Mouse (Mus musculus): ENCODE results near the gene Filip1l.

Filip1l gene

GRCm38 (mm10) chr16:57433671-57434070 is 80.8 kb downstream of the Filip1l start:
- no peak for DNase-seq (ENCODE audit: low spot score in 2 of 2)

GRCm38 (mm10) chr16:57434640-57435039 is 81.7 kb downstream of the Filip1l start:
- DNase-seq (ENCODE audit: low spot score in 2 of 2), result no peak

- no peak for DNase-seq (ENCODE audit: low spot score in 2 of 2)
These were observed 84.8 kb downstream of the Filip1l start for GRCm38 (mm10) chr16:57437523-57438287.

GRCm38 (mm10) chr16:57438288-57438685 is 85.4 kb downstream of the Filip1l start:
- no peak for DNase-seq (ENCODE audit: low spot score in 2 of 2)

GRCm38 (mm10) chr16:57439206-57439605 is 86.3 kb downstream of the Filip1l start:
- no peak for DNase-seq (ENCODE audit: low spot score in 2 of 2)

GRCm38 (mm10) chr16:57440706-57441437 is 88.0 kb downstream of the Filip1l start:
- DNase-seq (ENCODE audit: low spot score in 2 of 2), result no peak

GRCm38 (mm10) chr16:57445096-57446094 is 92.5 kb downstream of the Filip1l start:
- DNase-seq (ENCODE audit: low spot score in 2 of 2), result no peak

GRCm38 (mm10) chr16:57453009-57453408 is 100.1 kb downstream of the Filip1l start:
- DNase-seq (ENCODE audit: low spot score in 2 of 2), result no peak

GRCm38 (mm10) chr16:57454106-57454763 is 101.3 kb downstream of the Filip1l start:
- no peak for DNase-seq (ENCODE audit: low spot score in 2 of 2)

GRCm38 (mm10) chr16:57455573-57455972 is 102.7 kb downstream of the Filip1l start:
- DNase-seq (ENCODE audit: low spot score in 2 of 2), result no peak

GRCm38 (mm10) chr16:57456003-57456402 is 103.1 kb downstream of the Filip1l start:
- no peak for DNase-seq (ENCODE audit: low spot score in 2 of 2)

- no peak for DNase-seq (ENCODE audit: low spot score in 2 of 2)
These were observed 112.6 kb downstream of the Filip1l start for GRCm38 (mm10) chr16:57465386-57465913.

- DNase-seq (ENCODE audit: low spot score in 2 of 2), result no peak
These were observed 116.4 kb downstream of the Filip1l start for GRCm38 (mm10) chr16:57469301-57469700.

- DNase-seq (ENCODE audit: low spot score in 2 of 2), result no peak
These were observed 117.0 kb downstream of the Filip1l start for GRCm38 (mm10) chr16:57469869-57470268.

GRCm38 (mm10) chr16:57470286-57470830 is 117.5 kb downstream of the Filip1l start:
- no peak for DNase-seq (ENCODE audit: low spot score in 2 of 2)

GRCm38 (mm10) chr16:57471071-57471470 is 118.2 kb downstream of the Filip1l start:
- DNase-seq (ENCODE audit: low spot score in 2 of 2), result no peak

GRCm38 (mm10) chr16:57473415-57474085 is 120.7 kb downstream of the Filip1l start:
- DNase-seq (ENCODE audit: low spot score in 2 of 2), result no peak

- no peak for DNase-seq (ENCODE audit: low spot score in 2 of 2)
These were observed 125.6 kb downstream of the Filip1l start for GRCm38 (mm10) chr16:57478451-57478850.

GRCm38 (mm10) chr16:57479776-57480175 is 126.9 kb downstream of the Filip1l start:
- no peak for DNase-seq (ENCODE audit: low spot score in 2 of 2)

- DNase-seq (ENCODE audit: low spot score in 2 of 2), result no peak
These were observed 129.4 kb downstream of the Filip1l start for GRCm38 (mm10) chr16:57482264-57482663.

Measured in right cerebral cortex, postnatal 10 days (tissue).